Mouse (Mus musculus) liver, embryonic 12.5 days (tissue): ENCODE measurements at regions not wholly inside any gene's neighbourhood (a gene's known extent, or its start where the extent isn't known, plus 50 kb on each side); places are given as distances from the start of the nearest gene placed in this dataset.

Source experiments
- ATAC-seq: fragments of 200-750 bp; cut with Nextera tagmentation; 2 replicates; pipeline ENCODE4 v1.8.0; 2017; ENCODE audit warnings: moderate number of reproducible peaks, mild to moderate bottlenecking, moderate library complexity
- H3K27ac ChIP-seq: fragments of 300-500 bp; sonication (generic); 2 replicates; pipeline ENCODE4 v1.5.1; 2016; ENCODE audit warnings: mild to moderate bottlenecking
- H3K27me3 ChIP-seq: fragments of 300-500 bp; sonication (generic); replicated peaks from 2 replicates; pipeline ENCODE4 v1.6.1; 2016; ENCODE audit warnings: mild to moderate bottlenecking, moderate library complexity
- H3K36me3 ChIP-seq: fragments of 300-500 bp; sonication (generic); 2 replicates; pipeline ENCODE4 v1.6.1; 2016; ENCODE audit warnings: mild to moderate bottlenecking, moderate library complexity
- H3K4me1 ChIP-seq: fragments of 300-500 bp; sonication (generic); 2 replicates; pipeline ENCODE4 v1.6.1; 2016
- H3K4me2 ChIP-seq: fragments of 300-500 bp; sonication (generic); 2 replicates; pipeline ENCODE4 v1.6.1; 2016; ENCODE audit warnings: mild to moderate bottlenecking, moderate library complexity
- H3K4me3 ChIP-seq: fragments of 300-500 bp; sonication (generic); 2 replicates; pipeline ENCODE4 v1.5.1; 2016; ENCODE audit warnings: mild to moderate bottlenecking, moderate library complexity
- H3K9ac ChIP-seq: fragments of 300-500 bp; sonication (generic); 2 replicates; pipeline ENCODE4 v1.6.1; 2016; ENCODE audit warnings: mild to moderate bottlenecking, moderate library complexity
- H3K9me3 ChIP-seq: fragments of 300-500 bp; sonication (generic); replicated peaks from 2 replicates; pipeline ENCODE4 v1.6.1; 2016; ENCODE audit warnings: mild to moderate bottlenecking, moderate library complexity
- WGBS: fragments of 180-500 bp; shearing (Covaris S2); methylation state at CpG from one replicate; pipeline ENCODE4 v1.1.7; 2016; ENCODE audit not compliant: insufficient replicate concordance; 5-methylcytosine and 5-hydroxymethylcytosine counted together

DNA sequence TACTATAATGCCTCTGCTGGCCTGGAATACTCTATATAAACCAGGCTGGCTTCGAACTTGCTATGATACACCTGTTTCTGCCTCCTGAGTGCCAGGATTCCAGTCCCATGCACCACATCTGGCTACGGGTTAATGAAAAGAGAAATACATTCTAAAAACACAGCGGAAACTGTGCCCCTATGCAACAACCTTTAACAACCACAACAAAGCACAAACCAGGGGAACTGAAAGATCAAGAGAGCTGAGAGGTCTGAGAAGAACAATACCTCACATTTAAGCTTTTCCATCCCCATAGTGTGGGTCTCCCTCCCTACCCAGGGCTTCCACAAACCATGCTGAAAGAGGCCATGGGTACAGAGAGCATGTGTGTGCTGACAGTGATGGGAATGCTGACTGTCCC, 501.0 kb upstream of the Kif2a start:
- Histone ChIP-seq H3K27me3 (no peaks in the 10 kb centered on the region), H3K4me3 (no peak overlapping the region), H3K9ac (no peak overlapping the region), H3K27ac (no peak overlapping the region), H3K4me2 (no peak overlapping the region), H3K4me1 (no peaks in the 10 kb centered on the region), H3K36me3 (no peaks in the 10 kb centered on the region), H3K9me3 (no peaks in the 10 kb centered on the region)
- ATAC-seq = no peak
- WGBS = 80% methylated on average over 3 of the region's 3 CpGs

DNA sequence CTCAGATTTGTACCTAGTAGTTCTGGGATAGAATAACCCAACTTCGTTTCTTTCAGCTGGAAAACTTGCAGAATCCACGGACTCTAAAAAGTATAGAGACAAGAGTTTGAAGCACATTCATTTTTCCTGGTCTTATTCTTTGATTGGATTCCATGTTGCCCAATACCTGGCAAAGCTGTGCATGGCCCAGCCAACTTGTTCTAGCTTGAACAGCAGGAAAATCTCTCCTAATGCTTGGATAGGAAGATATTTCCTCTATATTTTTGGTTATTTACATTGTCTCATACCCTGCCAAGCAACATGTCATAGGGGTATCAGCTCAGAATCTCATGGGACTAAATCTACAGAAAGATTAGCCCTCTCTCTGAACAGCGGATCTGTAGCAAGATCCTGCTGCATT, 492.3 kb upstream of the Kif2a start:
- no peak overlapping the region for H3K4me3 ChIP-seq
- H3K9me3 ChIP-seq = no peaks in the 10 kb centered on the region
- WGBS = 66% methylated on average over 3 of the region's 3 CpGs
- no peak overlapping the region for H3K9ac ChIP-seq
- no peaks in the 10 kb centered on the region for H3K27me3 ChIP-seq
- no peak overlapping the region for H3K27ac ChIP-seq
- H3K36me3 ChIP-seq = no peaks in the 10 kb centered on the region
- no peaks in the 10 kb centered on the region for H3K4me1 ChIP-seq
- no peak for ATAC-seq
- no peak overlapping the region for H3K4me2 ChIP-seq

DNA sequence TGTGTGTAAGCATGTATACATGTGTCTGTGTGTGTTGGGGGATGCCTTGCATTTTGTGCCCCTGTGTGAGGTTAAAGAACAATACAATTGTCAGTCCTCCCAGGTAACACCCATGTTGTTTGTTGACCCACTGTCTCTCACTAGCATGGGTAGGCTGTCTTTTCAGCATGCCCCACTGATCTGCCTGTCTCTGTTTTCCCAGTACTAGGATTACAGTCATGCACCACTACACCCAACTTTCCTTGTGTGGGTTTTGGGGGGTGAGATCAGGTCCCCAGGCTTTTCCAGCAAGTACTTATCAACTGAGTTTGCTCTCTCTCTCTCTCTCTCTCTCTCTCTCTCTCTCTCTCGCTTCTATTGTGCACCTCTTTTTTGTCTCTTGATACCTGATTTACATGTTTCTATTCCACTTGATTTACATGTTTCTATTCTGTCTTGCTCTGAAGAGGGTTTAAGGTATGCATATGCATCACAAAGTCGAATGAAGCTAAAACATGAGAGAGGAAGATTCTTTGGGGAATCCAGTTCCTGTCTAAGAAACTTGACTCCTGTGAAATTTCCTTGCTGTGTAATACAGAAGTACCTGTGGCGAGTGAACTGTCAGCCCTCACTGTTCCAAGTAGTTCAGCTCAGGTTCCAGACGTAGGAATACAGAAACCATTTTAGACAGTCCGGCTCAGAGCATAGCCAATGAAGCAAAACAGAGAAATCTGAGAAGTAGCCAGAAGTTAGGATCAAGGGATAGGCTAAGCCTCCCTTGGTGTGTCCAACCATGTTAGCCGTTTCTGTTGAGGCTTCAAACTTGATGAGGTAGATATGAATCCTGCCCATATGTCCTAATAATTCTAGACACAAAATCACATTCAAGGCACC, 491.6 kb upstream of the Kif2a start:
- Histone ChIP-seq H3K4me1 (no peaks in the 10 kb centered on the region), H3K36me3 (no peaks in the 10 kb centered on the region), H3K9me3 (no peaks in the 10 kb centered on the region), H3K9ac (no peak overlapping the region), H3K4me2 (no peak overlapping the region), H3K27me3 (no peaks in the 10 kb centered on the region), H3K27ac (no peak overlapping the region), H3K4me3 (no peak overlapping the region)
- WGBS = 53% methylated on average over 6 of the region's 6 CpGs
- no peak for ATAC-seq

DNA sequence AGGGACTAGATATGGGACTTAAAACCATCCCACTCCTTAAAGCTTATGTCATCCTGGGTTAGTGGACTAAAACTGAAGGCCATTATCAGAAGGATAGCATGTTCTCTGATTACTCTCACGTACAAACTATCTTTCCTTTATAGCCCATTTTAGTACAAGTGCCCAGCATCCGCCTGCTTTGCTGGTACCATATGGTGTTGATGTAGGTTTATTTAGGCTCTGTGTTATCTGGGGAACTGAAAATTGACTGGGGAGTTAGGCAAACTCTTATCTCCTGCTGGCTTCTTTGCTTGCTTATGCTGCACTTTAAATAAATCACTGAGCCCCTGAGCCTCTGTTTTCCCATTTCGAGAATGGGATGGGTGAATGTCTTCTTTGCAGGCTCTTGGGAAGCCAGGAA, 485.4 kb upstream of the Kif2a start:
- H3K27ac ChIP-seq = no peak overlapping the region
- no peak overlapping the region for H3K4me3 ChIP-seq
- no peaks in the 10 kb centered on the region for H3K27me3 ChIP-seq
- H3K36me3 ChIP-seq = no peaks in the 10 kb centered on the region
- H3K9me3 ChIP-seq = no peaks in the 10 kb centered on the region
- no peaks in the 10 kb centered on the region for H3K4me1 ChIP-seq
- WGBS = 32% methylated on average over 3 of the region's 3 CpGs
- no peak for ATAC-seq
- no peak overlapping the region for H3K9ac ChIP-seq
- no peak overlapping the region for H3K4me2 ChIP-seq

DNA sequence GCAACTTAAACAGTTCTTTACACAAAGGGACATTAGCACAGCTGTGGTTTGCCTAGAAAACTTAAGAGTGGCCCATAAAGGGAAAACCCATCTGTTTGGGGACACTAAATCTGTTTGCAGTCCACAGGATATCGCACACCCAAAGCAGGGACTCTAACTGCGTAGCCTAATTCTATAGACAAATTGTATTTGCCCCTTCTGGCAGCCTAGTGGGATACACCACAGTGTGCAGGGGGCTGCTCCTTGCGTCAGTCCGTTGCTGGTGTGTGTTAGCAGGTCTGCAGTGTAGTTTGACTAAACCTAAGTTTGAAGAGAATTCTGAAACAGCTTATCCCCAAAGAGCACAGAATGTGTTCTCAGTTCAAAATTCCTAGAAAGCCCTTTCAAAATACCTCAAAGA, 484.9 kb upstream of the Kif2a start:
- Histone ChIP-seq H3K4me1 (no peaks in the 10 kb centered on the region), H3K27ac (no peak overlapping the region), H3K27me3 (no peaks in the 10 kb centered on the region), H3K4me2 (no peak overlapping the region), H3K36me3 (no peaks in the 10 kb centered on the region), H3K9me3 (no peaks in the 10 kb centered on the region), H3K9ac (no peak overlapping the region), H3K4me3 (no peak overlapping the region)
- WGBS = 55% methylated on average over 4 of the region's 4 CpGs
- ATAC-seq = no peak

DNA sequence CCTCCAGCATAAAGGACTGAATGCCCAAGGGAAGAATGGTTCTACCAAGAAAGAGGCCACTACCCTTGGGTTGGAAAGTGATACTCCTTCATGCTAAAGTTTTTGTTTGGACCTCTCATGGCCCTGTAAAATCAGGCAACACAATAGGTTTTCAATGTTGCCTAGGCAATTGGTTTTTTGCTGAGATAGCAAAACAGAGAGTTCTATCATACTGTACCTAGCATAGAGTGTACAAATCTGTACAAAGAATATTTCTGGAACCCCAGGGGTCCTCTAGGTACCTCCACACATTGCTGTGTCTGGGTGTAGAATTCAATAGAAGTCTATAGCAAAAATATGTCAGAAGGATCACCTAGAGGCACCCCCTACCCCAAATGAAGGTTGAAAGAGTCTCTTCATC, 483.4 kb upstream of the Kif2a start:
- no peaks in the 10 kb centered on the region for H3K9me3 ChIP-seq
- no peak overlapping the region for H3K9ac ChIP-seq
- H3K4me2 ChIP-seq = no peak overlapping the region
- no peak overlapping the region for H3K27ac ChIP-seq
- H3K36me3 ChIP-seq = no peaks in the 10 kb centered on the region
- no peak overlapping the region for H3K4me3 ChIP-seq
- peaks cover 3% of the 10 kb centered on the region; the same call in 1 of the 2 replicates for H3K27me3 ChIP-seq
- ATAC-seq = no peak
- no peaks in the 10 kb centered on the region for H3K4me1 ChIP-seq

DNA sequence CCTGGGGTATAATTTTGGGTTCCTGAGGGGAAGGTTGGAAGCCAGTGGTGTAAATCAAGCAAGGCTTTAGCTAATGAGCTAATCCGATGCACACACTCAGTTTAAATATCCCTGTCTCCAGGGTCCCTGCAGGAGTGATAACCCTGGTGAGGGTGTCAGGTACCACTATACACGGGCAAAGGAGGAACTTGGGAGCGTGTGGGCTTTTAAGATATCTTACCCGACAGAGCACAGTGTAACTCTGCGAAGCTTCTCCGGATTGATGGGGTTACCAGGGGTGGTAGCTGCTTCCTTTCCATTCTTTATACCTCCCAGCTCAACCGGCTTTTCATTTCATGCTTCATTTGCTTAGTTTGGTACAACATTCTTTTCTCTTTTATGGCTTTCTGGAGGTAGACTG, 480.3 kb upstream of the Kif2a start:
- Histone ChIP-seq H3K4me3 (no peak overlapping the region), H3K27ac (no peak overlapping the region), H3K9ac (no peak overlapping the region), H3K4me2 (no peak overlapping the region), H3K4me1 (no peaks in the 10 kb centered on the region), H3K27me3 (peaks cover 7% of the 10 kb centered on the region; the same call in 1 of the 2 replicates), H3K9me3 (no peaks in the 10 kb centered on the region), H3K36me3 (no peaks in the 10 kb centered on the region)
- ATAC-seq = no peak
- 19% methylated on average over 7 of the region's 7 CpGs for WGBS

DNA sequence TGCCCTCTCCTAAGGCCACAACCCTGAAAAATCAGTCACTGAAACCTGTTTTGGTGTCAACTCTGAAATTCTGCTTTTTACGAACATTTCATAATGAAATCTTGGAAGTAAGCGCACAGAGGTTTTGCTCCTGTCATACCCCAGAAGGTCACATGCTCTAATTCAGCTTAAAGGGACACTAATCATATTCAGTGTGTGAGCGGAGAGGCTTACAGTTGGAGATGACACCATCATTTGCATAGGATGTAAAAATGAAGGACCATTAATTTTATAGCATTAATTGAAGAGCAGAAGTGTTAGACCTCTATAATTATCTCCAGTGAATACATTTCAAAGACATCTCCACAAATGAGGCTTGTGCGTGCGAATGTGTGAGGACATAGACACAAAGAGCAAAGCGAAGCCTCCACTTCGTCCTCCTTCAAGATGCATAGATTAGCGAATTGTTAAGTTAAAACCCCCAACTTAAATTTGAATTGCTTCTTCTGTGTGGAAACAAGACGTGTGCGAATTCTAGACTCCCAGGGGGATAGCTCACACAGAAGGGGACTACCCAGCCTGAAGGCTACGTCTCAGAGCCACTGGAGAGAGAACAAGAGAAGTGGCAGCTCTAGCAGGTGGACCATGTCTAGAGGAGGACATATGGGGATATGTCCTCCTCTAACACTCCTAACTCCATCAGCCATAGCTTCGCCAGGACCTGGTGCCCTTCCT, 479.0 kb upstream of the Kif2a start:
- no peak for ATAC-seq
- H3K9ac ChIP-seq = no peak overlapping the region
- H3K27me3 ChIP-seq = peaks cover 7% of the 10 kb centered on the region; the same call in 1 of the 2 replicates
- no peak overlapping the region for H3K4me3 ChIP-seq
- 76% methylated on average over 12 of the region's 12 CpGs for WGBS
- H3K36me3 ChIP-seq = no peaks in the 10 kb centered on the region
- H3K4me2 ChIP-seq = no peak overlapping the region
- no peaks in the 10 kb centered on the region for H3K9me3 ChIP-seq
- H3K27ac ChIP-seq = no peak overlapping the region
- H3K4me1 ChIP-seq = no peaks in the 10 kb centered on the region

DNA sequence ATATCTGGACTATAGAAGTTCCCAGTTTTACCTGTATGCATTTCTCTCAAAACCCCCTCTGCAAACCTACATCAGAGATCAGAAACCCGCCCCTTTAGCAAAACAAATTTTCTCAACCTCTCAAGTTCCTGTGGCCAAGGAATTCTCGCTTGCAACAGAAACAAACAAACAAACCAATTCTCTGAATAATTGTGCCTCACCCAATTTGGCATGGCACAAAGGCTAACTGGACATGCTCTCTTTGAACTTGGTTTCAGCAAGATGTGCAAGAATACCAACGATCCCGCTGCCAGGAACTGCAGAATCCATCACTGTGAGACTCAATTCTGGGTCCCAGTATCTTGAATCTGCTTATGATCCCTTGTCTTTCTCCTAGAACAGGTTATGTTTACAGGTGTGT, 477.4 kb upstream of the Kif2a start:
- peaks cover 7% of the 10 kb centered on the region; the same call in 1 of the 2 replicates for H3K27me3 ChIP-seq
- no peaks in the 10 kb centered on the region for H3K9me3 ChIP-seq
- no peaks in the 10 kb centered on the region for H3K4me1 ChIP-seq
- H3K4me3 ChIP-seq = no peak overlapping the region
- no peak overlapping the region for H3K9ac ChIP-seq
- no peak overlapping the region for H3K27ac ChIP-seq
- H3K36me3 ChIP-seq = no peaks in the 10 kb centered on the region
- ATAC-seq = no peak
- no peak overlapping the region for H3K4me2 ChIP-seq
- WGBS = 66% methylated on average over 4 of the region's 4 CpGs

DNA sequence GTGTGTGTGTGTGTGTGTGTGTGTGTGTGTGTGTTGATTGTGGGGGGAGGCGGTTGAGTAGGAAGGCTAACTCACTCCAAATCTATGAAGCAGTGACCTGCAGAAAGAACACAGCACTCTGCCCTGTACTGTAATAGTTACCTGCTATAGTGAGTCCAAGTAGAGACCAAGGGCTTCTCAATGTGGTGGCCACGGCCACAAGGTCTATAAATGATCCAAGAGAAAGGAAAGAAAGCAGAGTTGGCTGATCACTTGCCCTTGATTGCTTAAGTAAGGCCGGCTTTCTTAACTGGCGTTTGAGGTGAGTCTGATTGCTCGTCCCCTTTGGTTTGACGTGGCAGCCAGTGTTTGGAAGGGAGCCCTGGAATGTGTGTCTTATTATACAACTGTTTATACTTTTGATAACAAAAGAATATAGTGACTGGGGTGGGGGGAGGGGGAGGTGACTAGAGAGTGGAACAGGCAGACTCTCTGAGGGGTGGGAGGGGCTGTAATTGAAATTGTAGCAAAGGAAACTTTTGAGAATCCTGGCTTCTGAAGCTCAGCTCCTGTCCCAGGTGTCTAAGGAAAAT, 473.3 kb upstream of the Kif2a start:
- H3K4me2 ChIP-seq = no peak overlapping the region
- no peaks in the 10 kb centered on the region for H3K4me1 ChIP-seq
- no peak overlapping the region for H3K9ac ChIP-seq
- 0 out of 2 replicates have a peak, but pooled peaks cover 3% of the 10 kb centered on the region for H3K27me3 ChIP-seq
- no peak overlapping the region for H3K27ac ChIP-seq
- no peaks in the 10 kb centered on the region for H3K9me3 ChIP-seq
- no peak overlapping the region for H3K4me3 ChIP-seq
- no peak for ATAC-seq
- no peaks in the 10 kb centered on the region for H3K36me3 ChIP-seq
- 63% methylated on average over 6 of the region's 6 CpGs for WGBS

DNA sequence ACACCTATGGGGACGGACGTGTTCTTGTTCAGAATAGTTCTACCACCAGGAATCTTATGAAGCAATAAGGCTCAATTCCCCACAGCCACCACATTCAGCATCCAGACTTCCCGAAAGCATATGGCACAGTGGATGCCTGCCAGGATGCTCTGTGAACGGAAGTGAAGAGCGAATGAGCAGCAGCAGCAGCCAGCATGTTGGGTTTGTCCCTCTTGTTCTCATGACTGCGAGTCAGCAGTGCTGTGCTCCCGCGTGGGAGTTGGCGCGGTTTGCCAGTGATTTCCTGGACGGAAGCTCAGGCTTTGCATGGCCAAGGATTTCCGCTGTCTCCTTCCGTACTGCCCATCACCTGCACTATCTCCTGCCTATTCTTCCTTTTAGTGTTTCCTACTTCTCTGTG, 471.8 kb upstream of the Kif2a start:
- no peak overlapping the region for H3K27ac ChIP-seq
- WGBS = 70% methylated on average over 13 of the region's 13 CpGs
- no peak overlapping the region for H3K4me2 ChIP-seq
- no peaks in the 10 kb centered on the region for H3K4me1 ChIP-seq
- H3K9ac ChIP-seq = no peak overlapping the region
- H3K4me3 ChIP-seq = no peak overlapping the region
- H3K9me3 ChIP-seq = no peaks in the 10 kb centered on the region
- no peaks in the 10 kb centered on the region for H3K27me3 ChIP-seq
- no peak for ATAC-seq
- no peaks in the 10 kb centered on the region for H3K36me3 ChIP-seq

DNA sequence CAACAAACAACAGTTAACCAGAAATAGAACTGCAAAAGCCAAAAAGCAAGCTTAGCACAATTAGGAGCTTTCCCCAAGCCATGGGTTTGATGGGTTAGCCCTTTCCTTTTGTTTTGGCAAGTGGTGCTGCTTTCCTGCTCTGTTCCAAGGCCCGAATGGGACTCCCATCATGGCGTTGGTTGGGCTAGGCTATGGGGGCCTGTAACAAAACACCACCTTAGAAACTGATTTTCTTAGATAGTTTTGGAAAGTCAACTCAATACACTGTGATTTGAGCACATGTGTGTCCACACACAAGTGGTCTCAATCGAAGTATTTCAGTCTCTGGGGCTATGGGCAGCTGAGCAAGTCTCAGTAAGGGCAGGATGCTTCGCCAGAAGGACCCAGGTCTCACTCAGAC, 470.5 kb upstream of the Kif2a start:
- 62% methylated on average over 4 of the region's 4 CpGs for WGBS
- no peaks in the 10 kb centered on the region for H3K9me3 ChIP-seq
- H3K4me2 ChIP-seq = no peak overlapping the region
- H3K27ac ChIP-seq = no peak overlapping the region
- H3K36me3 ChIP-seq = no peaks in the 10 kb centered on the region
- no peaks in the 10 kb centered on the region for H3K27me3 ChIP-seq
- H3K9ac ChIP-seq = no peak overlapping the region
- ATAC-seq = no peak
- H3K4me1 ChIP-seq = no peaks in the 10 kb centered on the region
- H3K4me3 ChIP-seq = no peak overlapping the region
